Mouse (Mus musculus): Measurements from ENCODE around the gene Spi1. TPM values are rescaled to one million over a fixed set of nuclear protein-coding genes. Genes with fewer than 3 reads are reported as not detected.

The Spi1 gene
- polyA plus RNA-seq, 1 experiment from 2014 or later: 2.8 TPM

GRCm38 (mm10) chr2:91164991-91165390 is 82.8 kb downstream of the Spi1 start:
- Histone ChIP-seq H3K36me3 (ENCODE audit: poor library complexity, severe bottlenecking) (peaks cover 93% of the 10 kb centered on the region), H3K4me2 (no peak overlapping the region), H3K27ac (no peak overlapping the region), H3K9ac (no peak overlapping the region), H3K27me3 (no peaks in the 10 kb centered on the region), H3K9me3 (replicated peaks) (no peaks in the 10 kb centered on the region), H3K4me3 (no peak overlapping the region), H3K4me1 (no peaks in the 10 kb centered on the region)
- ATAC-seq: no peak
- WGBS: 91% methylated on average over 6 of the region's 6 CpGs

Other genes starting within 250 kb of the Spi1 start
- gene Mtch2, start 235.2 kb upstream of the Spi1 start, polyA plus RNA-seq (2015; fragmentation: Nextera tagmentation; extraction: Ambion mirVana): 275 and 283 TPM in 2 replicates
- 9.0 and 9.4 TPM in 2 replicates for gene C1qtnf4, start 196.5 kb upstream of the Spi1 start, polyA plus RNA-seq (2015; fragmentation: Nextera tagmentation; extraction: Ambion mirVana)
- gene Kbtbd4, start 177.7 kb upstream of the Spi1 start, polyA plus RNA-seq (2015; fragmentation: Nextera tagmentation; extraction: Ambion mirVana): 59.2 and 67.6 TPM in 2 replicates
- 219 and 222 TPM in 2 replicates for gene Ndufs3, start 177.6 kb upstream of the Spi1 start, polyA plus RNA-seq (2015; fragmentation: Nextera tagmentation; extraction: Ambion mirVana)
- gene Celf1, start 142.0 kb upstream of the Spi1 start, polyA plus RNA-seq (2015; fragmentation: Nextera tagmentation; extraction: Ambion mirVana): 132 and 138 TPM in 2 replicates
- gene Rapsn, start 46.8 kb upstream of the Spi1 start, polyA plus RNA-seq (2015; fragmentation: Nextera tagmentation; extraction: Ambion mirVana): 0.72 and 1.8 TPM in 2 replicates
- 276 and 277 TPM in 2 replicates for gene Psmc3, start 28.4 kb upstream of the Spi1 start, polyA plus RNA-seq (2015; fragmentation: Nextera tagmentation; extraction: Ambion mirVana)
- 19.7 and 21.0 TPM in 2 replicates for gene Slc39a13, start 12.0 kb upstream of the Spi1 start, polyA plus RNA-seq (2015; fragmentation: Nextera tagmentation; extraction: Ambion mirVana)
- 0.23 TPM in 1 of 2 replicates, not detected in the other for gene Mybpc3, start 35.8 kb downstream of the Spi1 start, polyA plus RNA-seq (2015; fragmentation: Nextera tagmentation; extraction: Ambion mirVana)
- gene Madd, start 101.4 kb downstream of the Spi1 start, polyA plus RNA-seq (2015; fragmentation: Nextera tagmentation; extraction: Ambion mirVana): 34.1 and 38.5 TPM in 2 replicates
- 1.4 and 1.9 TPM in 2 replicates for gene Nr1h3, start 120.4 kb downstream of the Spi1 start, polyA plus RNA-seq (2015; fragmentation: Nextera tagmentation; extraction: Ambion mirVana)
- gene Acp2, start 120.5 kb downstream of the Spi1 start, polyA plus RNA-seq (2015; fragmentation: Nextera tagmentation; extraction: Ambion mirVana): 30.2 and 33.3 TPM in 2 replicates
- gene Ddb2, start 154.6 kb downstream of the Spi1 start, polyA plus RNA-seq (2015; fragmentation: Nextera tagmentation; extraction: Ambion mirVana): 11.8 and 12.0 TPM in 2 replicates
- 23.4 and 26.5 TPM in 2 replicates for gene Pacsin3, start 173.6 kb downstream of the Spi1 start, polyA plus RNA-seq (2015; fragmentation: Nextera tagmentation; extraction: Ambion mirVana)
- gene Arfgap2, start 182.6 kb downstream of the Spi1 start, polyA plus RNA-seq (2015; fragmentation: Nextera tagmentation; extraction: Ambion mirVana): 78.4 and 84.3 TPM in 2 replicates